Mouse (Mus musculus): ENCODE results near the gene Cep112.

DNA sequence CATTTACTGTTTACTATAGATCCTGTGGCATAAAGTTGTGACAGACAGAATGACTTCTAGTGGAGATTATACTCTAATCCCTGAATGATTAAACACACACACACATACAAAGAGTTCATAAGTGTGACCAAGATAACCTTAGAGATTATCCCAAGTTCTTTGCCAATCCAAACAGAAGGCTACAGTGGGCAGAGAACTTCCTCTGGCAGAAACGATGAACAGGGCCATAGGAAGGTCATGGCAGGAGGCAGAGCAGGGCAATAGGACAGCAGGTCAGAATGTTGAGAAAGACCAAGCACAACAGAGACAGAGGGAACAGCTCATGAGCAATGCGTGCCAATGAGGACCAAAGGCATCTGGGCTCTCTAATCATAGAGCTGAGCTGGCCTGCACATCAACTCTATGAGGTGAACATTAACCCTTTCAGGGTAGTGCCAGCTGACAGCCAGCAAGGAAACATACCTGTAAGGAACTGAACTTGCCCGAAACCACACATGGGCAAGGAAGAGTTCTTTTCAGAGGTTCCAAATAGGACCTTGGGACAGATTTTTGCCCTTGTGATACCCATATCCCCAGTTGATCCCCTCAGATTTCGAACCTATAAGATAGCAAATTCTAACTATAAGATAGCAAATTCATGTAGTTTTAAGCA, 403.5 kb downstream of the Cep112 start:
- TF ChIP-seq POLR2A (IDR thresholded peaks at IDR 0.05; ENCODE audit: insufficient read depth, low read length) (no peak), CTCF (IDR thresholded peaks at IDR 0.05; ENCODE audit: low read depth, low read length) (no peak), EP300 (IDR thresholded peaks at IDR 0.05; ENCODE audit: insufficient read depth, low read depth, low read length) (no peak)

All from ES-Bruce4 (cell line).